Comparison of ENCODE assay signal across 18 mouse cellular contexts in the genomic region with DNA sequence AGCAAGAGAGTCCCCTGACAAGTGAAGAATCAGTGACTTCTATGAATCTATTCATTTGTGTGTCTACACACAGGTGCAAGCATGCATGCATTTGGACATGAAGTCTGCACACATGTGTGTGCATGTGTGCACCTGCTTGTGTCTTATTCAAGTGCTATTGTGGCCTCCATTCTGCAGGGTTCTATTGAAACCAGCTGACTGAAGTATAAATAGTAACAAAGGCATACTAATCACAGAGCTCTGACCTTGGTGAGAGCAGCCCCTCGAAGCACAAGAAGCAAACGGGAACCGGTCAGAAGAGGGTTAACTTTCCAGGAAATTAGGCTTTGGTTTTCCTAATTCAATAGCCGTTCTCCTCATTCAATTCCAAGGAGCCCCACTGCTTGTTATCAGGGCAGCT.
DNase-seq lines count a peak whose midpoint lies in the region; ATAC-seq lines count a peak whose summit lies in the region.
"Had no signal": no experiment of that assay in that cellular context is flagged by ENCODE, and none has a peak within 500 bp of the region (broad histone marks: within the 10 kb centered on the region; RNA-seq: fewer than 3 reads in every experiment).

No protein-coding gene starts in this region.

- H3K27me3 ChIP-seq in heart, embryonic 14.5 days (ENCODE audit: control insufficient read depth, insufficient read depth, low read length): no peaks in the 10 kb centered on the region
- H3K27me3 ChIP-seq in midbrain, embryonic 13.5 days: no peaks in the 10 kb centered on the region
- no peaks in the 10 kb centered on the region for H3K27me3 ChIP-seq in midbrain, embryonic 14.5 days (ENCODE audit: control insufficient read depth, insufficient read depth, low read length)
- H3K27me3 ChIP-seq in forebrain, embryonic 13.5 days: no peaks in the 10 kb centered on the region
- no peaks in the 10 kb centered on the region for H3K27me3 ChIP-seq in neural tube, embryonic 15.5 days (replicated peaks)
- H3K27me3 ChIP-seq: embryonic facial prominence, embryonic 13.5 days; limb, embryonic 12.5 days; liver, embryonic 13.5 days; lung, embryonic 15.5 days; neural tube, embryonic 12.5 days had no signal

- no peaks in the 10 kb centered on the region for H3K36me3 ChIP-seq in heart, embryonic 14.5 days (ENCODE audit: control insufficient read depth, insufficient read depth, low read length)
- 0 out of 2 replicates have a peak, but pooled peaks cover 2% of the 10 kb centered on the region for H3K36me3 ChIP-seq in midbrain, embryonic 13.5 days
- no peaks in the 10 kb centered on the region for H3K36me3 ChIP-seq in midbrain, embryonic 14.5 days (ENCODE audit: control insufficient read depth, insufficient read depth, low read length)
- H3K36me3 ChIP-seq in forebrain, embryonic 13.5 days (ENCODE audit: poor library complexity, severe bottlenecking): peaks cover 11% of the 10 kb centered on the region
- 0 out of 2 replicates have a peak, but pooled peaks cover 3% of the 10 kb centered on the region for H3K36me3 ChIP-seq in neural tube, embryonic 15.5 days
- H3K36me3 ChIP-seq: embryonic facial prominence, embryonic 13.5 days; limb, embryonic 12.5 days; liver, embryonic 13.5 days; lung, embryonic 15.5 days; neural tube, embryonic 12.5 days had no signal

- intact Hi-C loops in heart, postnatal 25 days (cut with DNase I): no loop called here

- no peak for DNase-seq in heart, postnatal 25 days (ENCODE audit: low spot score)
- DNase-seq in midbrain, embryonic 14.5 days: no peak
- DNase-seq in urinary bladder, postnatal 14 days (ENCODE audit: low spot score): no peak
- DNase-seq: cerebellum, adult 11 months; kidney, adult 11 months; kidney, postnatal 14 days; liver, embryonic 13.5 days had no signal

- H3K4me3 ChIP-seq in heart, embryonic 14.5 days (ENCODE audit: control insufficient read depth in 1 of 2, insufficient read depth in 1 of 2, low read depth in 1 of 2, low read length in 2 of 2): no peak overlapping the region
- no peak overlapping the region for H3K4me3 ChIP-seq in midbrain, embryonic 13.5 days (replicated peaks)
- no peak overlapping the region for H3K4me3 ChIP-seq in midbrain, embryonic 14.5 days (replicated peaks; ENCODE audit: low read depth, low read length)
- no peak overlapping the region for H3K4me3 ChIP-seq in forebrain, embryonic 13.5 days
- no peak overlapping the region for H3K4me3 ChIP-seq in neural tube, embryonic 15.5 days (replicated peaks)
- H3K4me3 ChIP-seq: embryonic facial prominence, embryonic 13.5 days; limb, embryonic 12.5 days; liver, embryonic 13.5 days; lung, embryonic 15.5 days; neural tube, embryonic 12.5 days had no signal

- H3K9me3 ChIP-seq in heart, embryonic 14.5 days (ENCODE audit: control insufficient read depth, low read length): no peaks in the 10 kb centered on the region
- H3K9me3 ChIP-seq in midbrain, embryonic 13.5 days: peaks cover 4% of the 10 kb centered on the region; the same call in 1 of the 2 replicates
- H3K9me3 ChIP-seq in midbrain, embryonic 14.5 days (ENCODE audit: control insufficient read depth, low read length): no peaks in the 10 kb centered on the region
- no peaks in the 10 kb centered on the region; the same call in 1 of the 2 replicates for H3K9me3 ChIP-seq in forebrain, embryonic 13.5 days (replicated peaks)
- no peaks in the 10 kb centered on the region for H3K9me3 ChIP-seq in neural tube, embryonic 15.5 days (replicated peaks)
- H3K9me3 ChIP-seq: embryonic facial prominence, embryonic 13.5 days; limb, embryonic 12.5 days; liver, embryonic 13.5 days; lung, embryonic 15.5 days; neural tube, embryonic 12.5 days had no signal

- H3K4me2 ChIP-seq in heart, embryonic 14.5 days (ENCODE audit: low read length): peak overlapping the region; percentile 31
- peak overlapping the region; percentile 16; the same call in 1 of the 2 replicates for H3K4me2 ChIP-seq in midbrain, embryonic 13.5 days (replicated peaks)
- no peak overlapping the region for H3K4me2 ChIP-seq in midbrain, embryonic 14.5 days (ENCODE audit: low read length)
- peak overlapping the region; percentile 39; the same call in 1 of the 2 replicates for H3K4me2 ChIP-seq in forebrain, embryonic 13.5 days
- no peak overlapping the region for H3K4me2 ChIP-seq in neural tube, embryonic 15.5 days
- H3K4me2 ChIP-seq: embryonic facial prominence, embryonic 13.5 days; hindbrain, embryonic 14.5 days; limb, embryonic 12.5 days; liver, embryonic 13.5 days; lung, embryonic 15.5 days; neural tube, embryonic 12.5 days had no signal

- 8% methylated on average over 4 of the region's 4 CpGs for WGBS in heart, embryonic 14.5 days
- 13% methylated on average over 4 of the region's 4 CpGs for WGBS in midbrain, embryonic 13.5 days
- WGBS in midbrain, embryonic 14.5 days: 23% methylated on average over 4 of the region's 4 CpGs
- WGBS in forebrain, embryonic 13.5 days: under 1% methylated on average over 4 of the region's 4 CpGs
- WGBS in neural tube, embryonic 15.5 days: 25% methylated on average over 4 of the region's 4 CpGs

- H3K4me1 ChIP-seq in heart, embryonic 14.5 days (ENCODE audit: control insufficient read depth in 2 of 2, insufficient read depth in 2 of 2, low read length in 2 of 2): peaks cover 17 to 20% of the 10 kb centered on the region in 2 experiments
- H3K4me1 ChIP-seq in midbrain, embryonic 13.5 days (replicated peaks): peaks cover 19% of the 10 kb centered on the region
- H3K4me1 ChIP-seq in midbrain, embryonic 14.5 days (ENCODE audit: control insufficient read depth, insufficient read depth, low read length): no peaks in the 10 kb centered on the region; the same call in 1 of the 2 replicates
- peaks cover 30% of the 10 kb centered on the region for H3K4me1 ChIP-seq in forebrain, embryonic 13.5 days
- H3K4me1 ChIP-seq in neural tube, embryonic 15.5 days: no peaks in the 10 kb centered on the region
- H3K4me1 ChIP-seq: limb, embryonic 12.5 days; liver, embryonic 13.5 days; lung, embryonic 15.5 days; neural tube, embryonic 12.5 days had no signal

- no peak for ATAC-seq in heart, embryonic 14.5 days (ENCODE audit: insufficient number of reproducible peaks, insufficient read depth, low FRiP score, low read depth)
- peak; percentile 38; the same call in 1 of the 2 replicates for ATAC-seq in midbrain, embryonic 13.5 days
- ATAC-seq in midbrain, embryonic 14.5 days (ENCODE audit: low FRiP score, low TSS enrichment): no peak
- peak; percentile 54; the same call in 1 of the 2 replicates for ATAC-seq in forebrain, embryonic 13.5 days
- ATAC-seq in neural tube, embryonic 15.5 days (ENCODE audit: low FRiP score): no peak
- ATAC-seq: CD4-positive, CD25-positive, alpha-beta regulatory T cell, adult 4 months had no signal

- peak overlapping the region; percentile 58 for H3K27ac ChIP-seq in heart, embryonic 14.5 days (replicated peaks in 1 of 2; ENCODE audit: control insufficient read depth in 1 of 2, insufficient read depth in 1 of 2, low read depth in 2 of 2, low read length in 2 of 2)
- no peak overlapping the region for H3K27ac ChIP-seq in midbrain, embryonic 13.5 days
- no peak overlapping the region for H3K27ac ChIP-seq in midbrain, embryonic 14.5 days (replicated peaks; ENCODE audit: low read depth, low read length)
- peak overlapping the region; percentile 69; the same call in 1 of the 2 replicates for H3K27ac ChIP-seq in forebrain, embryonic 13.5 days
- no peak overlapping the region for H3K27ac ChIP-seq in neural tube, embryonic 15.5 days (replicated peaks)
- H3K27ac ChIP-seq: embryonic facial prominence, embryonic 13.5 days; hindbrain, embryonic 14.5 days; limb, embryonic 12.5 days; liver, embryonic 13.5 days; lung, embryonic 15.5 days; macrophage; neural tube, embryonic 12.5 days had no signal

- peak overlapping the region; percentile 36 for H3K9ac ChIP-seq in heart, embryonic 14.5 days (ENCODE audit: low read length)
- H3K9ac ChIP-seq in midbrain, embryonic 13.5 days (replicated peaks): no peak overlapping the region
- H3K9ac ChIP-seq in midbrain, embryonic 14.5 days (replicated peaks; ENCODE audit: low read length): no peak overlapping the region
- H3K9ac ChIP-seq in forebrain, embryonic 13.5 days: no peak overlapping the region; the same call in 1 of the 2 replicates
- H3K9ac ChIP-seq in neural tube, embryonic 15.5 days (replicated peaks): no peak overlapping the region
- H3K9ac ChIP-seq: embryonic facial prominence, embryonic 13.5 days; hindbrain, embryonic 14.5 days; limb, embryonic 12.5 days; liver, embryonic 13.5 days; lung, embryonic 15.5 days; neural tube, embryonic 12.5 days had no signal

Comparison
In these comparisons a context has a peak if more than half of its experiments do, and no peak if none do; other contexts are left out.
1. ATAC-seq: peak in midbrain, embryonic 13.5 days (single experiment) and forebrain, embryonic 13.5 days (single experiment); none in heart, embryonic 14.5 days (single experiment), midbrain, embryonic 14.5 days (single experiment) and neural tube, embryonic 15.5 days (single experiment).
2. H3K4me2 ChIP-seq: peak in heart, embryonic 14.5 days (single experiment), midbrain, embryonic 13.5 days (single experiment) and forebrain, embryonic 13.5 days (single experiment); none in midbrain, embryonic 14.5 days (single experiment) and neural tube, embryonic 15.5 days (single experiment).
3. H3K27ac ChIP-seq: peak in heart, embryonic 14.5 days (2 of 2) and forebrain, embryonic 13.5 days (single experiment); none in midbrain, embryonic 13.5 days (single experiment), midbrain, embryonic 14.5 days (single experiment) and neural tube, embryonic 15.5 days (single experiment).